Mouse (Mus musculus): ENCODE measurements around the gene Supt5.
A peak's percentile ranks its signal among the peaks of the same experiment; 100 is the strongest.
"Not testable (repeated sequence)": the region's sequence is repeated elsewhere in the genome, so short reads cannot be mapped to it uniquely, and the experiment has no call there.

The Supt5 gene

GRCm38 (mm10) chr7:28338108-28338998 lies at the start of gene Supt5:
Gene Supt5 (minus strand): TSS chr7:28338746.
- DNase-seq (ENCODE audit: low spot score), result peak; percentile 97

DNA sequence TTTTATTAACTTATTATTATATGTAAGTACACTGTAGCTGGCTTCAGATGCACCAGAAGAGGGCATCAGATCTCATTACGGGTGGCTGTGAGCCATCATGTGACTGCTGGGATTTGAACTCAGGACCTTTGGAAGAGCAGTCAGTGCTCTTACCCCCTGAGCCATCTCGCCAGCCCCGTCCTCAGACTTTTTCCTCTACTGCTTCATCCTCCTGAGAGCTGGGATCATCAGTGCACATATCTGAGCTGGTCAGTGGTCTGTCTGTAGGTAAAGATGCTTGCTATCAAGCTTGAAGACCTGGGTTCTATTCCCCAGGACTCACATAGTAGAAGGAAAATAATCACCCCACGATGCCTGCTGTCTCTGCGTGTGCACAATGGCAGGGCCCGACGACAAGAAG lies 48.8 kb upstream of the Supt5 start:
- not testable (repeated sequence) for DNase-seq (ENCODE audit: low spot score)

DNA sequence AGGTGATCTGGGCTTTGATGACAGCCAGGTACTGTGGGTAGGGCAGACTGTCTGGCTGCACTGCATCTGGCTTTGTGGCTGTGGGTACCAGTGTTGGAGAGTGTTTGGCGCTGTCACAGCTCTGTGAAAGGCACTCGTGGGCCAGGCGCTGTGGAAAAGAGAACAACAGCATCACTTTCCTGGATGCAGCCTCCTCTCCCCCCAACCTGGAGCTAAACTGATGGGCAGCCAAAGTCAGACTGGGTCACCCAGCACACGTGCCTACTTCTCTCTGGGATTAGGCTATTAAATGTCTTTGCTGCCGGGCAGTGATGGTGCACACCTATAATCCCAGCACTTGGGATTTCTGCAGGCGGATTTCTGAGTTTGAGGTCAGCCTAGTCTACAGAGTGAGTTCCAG lies 48.3 kb upstream of the Supt5 start:
- DNase-seq (ENCODE audit: low spot score), result not testable (repeated sequence)

- peak; percentile 68 for DNase-seq (ENCODE audit: low spot score)
Observed at GRCm38 (mm10) chr7:28386462-28386861, 47.9 kb upstream of the Supt5 start.

- no peak for DNase-seq (ENCODE audit: low spot score)
Observed at GRCm38 (mm10) chr7:28386007-28386406, 47.5 kb upstream of the Supt5 start.

DNA sequence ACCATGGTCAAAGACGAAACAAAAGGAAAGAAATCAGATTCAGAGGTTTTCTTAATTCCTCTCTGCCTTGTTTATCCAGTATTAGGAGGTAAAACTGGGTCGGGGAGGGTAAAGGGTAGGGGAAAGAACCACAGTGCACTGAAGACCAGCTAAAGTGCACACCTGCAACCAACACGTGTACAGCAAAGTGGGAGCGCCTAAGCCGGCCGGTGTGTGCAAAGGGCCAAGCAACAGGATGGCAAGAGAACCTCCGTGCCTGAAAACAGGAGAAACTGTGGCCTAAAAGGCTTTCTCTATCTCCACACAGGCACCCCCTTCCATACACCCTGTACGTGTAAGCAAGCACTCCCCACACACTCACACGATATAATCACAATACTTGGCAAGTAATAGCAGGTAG lies 46.6 kb upstream of the Supt5 start:
- no peak for DNase-seq (ENCODE audit: low spot score)

DNA sequence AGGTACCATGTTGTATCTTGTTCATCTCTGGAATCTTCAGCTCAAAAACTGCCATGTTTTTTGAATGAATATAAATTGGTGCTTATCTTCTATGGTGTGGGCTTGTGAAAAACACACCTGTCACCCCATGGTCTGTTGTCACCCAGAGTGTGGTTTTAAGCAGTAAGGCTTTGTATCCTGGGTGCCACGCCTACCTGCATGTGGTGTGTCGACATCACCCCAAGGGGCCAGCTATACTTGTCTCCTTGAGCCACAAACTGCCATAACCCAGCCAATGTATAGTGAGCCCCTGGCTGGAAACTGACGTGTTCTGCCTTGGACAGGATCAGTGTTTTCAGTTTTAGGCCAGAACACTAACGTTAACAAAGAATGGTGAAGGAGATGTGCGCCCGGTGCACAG lies 45.6 kb upstream of the Supt5 start:
- DNase-seq (ENCODE audit: low spot score), result no peak

- no peak for DNase-seq (ENCODE audit: low spot score)
Observed at GRCm38 (mm10) chr7:28383606-28384005, 45.1 kb upstream of the Supt5 start.

DNA sequence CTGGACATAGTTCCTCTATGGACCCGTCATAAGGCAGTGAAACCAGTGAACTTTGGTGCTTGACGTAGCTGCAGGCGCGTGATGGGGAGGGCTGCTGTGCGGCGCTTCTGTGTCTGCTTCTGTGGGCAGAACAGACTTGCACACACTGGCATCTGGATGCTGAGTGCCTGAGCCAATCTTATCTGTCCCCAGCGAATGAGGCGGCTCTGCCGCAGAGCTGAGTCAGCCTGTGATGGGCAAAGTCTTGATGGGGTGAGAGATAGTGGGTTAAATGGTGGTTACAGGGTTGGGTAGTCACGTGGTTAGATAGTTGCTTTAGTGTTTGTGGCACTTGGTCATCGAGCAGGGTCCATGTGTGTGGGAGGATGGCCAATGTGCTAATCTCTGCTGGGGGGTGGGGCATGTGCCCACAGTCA lies 44.4 kb upstream of the Supt5 start:
- DNase-seq (ENCODE audit: low spot score), result peak; percentile 59

GRCm38 (mm10) chr7:28382347-28382951 lies 43.9 kb upstream of the Supt5 start:
- no peak for DNase-seq (ENCODE audit: low spot score)

- DNase-seq (ENCODE audit: low spot score), result peak; percentile 81
Observed at GRCm38 (mm10) chr7:28381938-28382337, 43.4 kb upstream of the Supt5 start.

GRCm38 (mm10) chr7:28381017-28381790 lies 42.7 kb upstream of the Supt5 start:
- peak; percentile 81 for DNase-seq (ENCODE audit: low spot score)

GRCm38 (mm10) chr7:28380237-28381016 lies 41.9 kb upstream of the Supt5 start, which contains the start of gene Zfp36:
Gene Zfp36 (minus strand): TSS chr7:28380253.
- no peak for DNase-seq (ENCODE audit: low spot score)

DNA sequence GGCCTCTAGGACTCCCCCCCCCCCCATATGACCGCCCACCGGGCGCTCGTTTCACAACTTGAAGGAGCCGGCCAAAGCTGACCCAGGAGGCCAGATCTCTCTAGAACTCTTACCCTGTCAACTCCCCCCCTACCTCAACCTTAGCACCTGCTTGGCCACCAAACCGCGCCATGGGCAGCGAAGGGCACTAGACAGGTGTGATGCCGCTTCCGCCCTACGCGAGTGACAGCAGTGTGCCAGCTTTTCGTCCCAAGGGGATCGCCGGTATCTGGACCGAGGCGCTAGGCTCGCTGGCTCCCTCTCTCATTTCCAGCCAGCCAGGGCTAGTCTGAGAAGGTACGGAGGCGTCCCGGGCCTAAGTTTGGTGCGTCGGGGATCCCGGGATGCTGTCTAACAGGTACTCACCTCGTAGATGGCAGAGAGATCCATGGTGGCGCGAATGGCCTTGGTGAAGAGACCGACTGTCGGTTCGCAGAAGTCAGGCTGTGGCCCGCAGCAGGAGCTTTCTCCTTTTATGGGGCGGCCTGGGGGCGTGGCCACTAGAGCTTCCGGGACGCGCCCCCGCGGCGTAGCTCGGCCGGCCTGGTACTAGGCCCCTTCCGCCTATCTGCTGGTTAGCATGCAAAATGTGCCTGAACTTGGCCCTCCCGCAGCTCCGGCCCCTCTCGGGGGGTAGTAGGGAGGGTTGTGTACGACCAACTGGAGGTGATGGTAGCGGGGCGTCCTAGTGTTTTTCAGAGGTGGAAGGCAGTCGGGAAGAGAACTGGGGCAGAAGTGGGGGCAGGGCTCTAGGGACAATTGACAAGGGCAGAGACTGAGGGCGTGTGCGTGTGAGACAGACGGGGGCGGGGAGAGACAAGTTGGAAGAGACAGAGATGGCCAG lies 40.5 kb upstream of the Supt5 start:
- peak; percentile 86 for DNase-seq (ENCODE audit: low spot score)

DNA sequence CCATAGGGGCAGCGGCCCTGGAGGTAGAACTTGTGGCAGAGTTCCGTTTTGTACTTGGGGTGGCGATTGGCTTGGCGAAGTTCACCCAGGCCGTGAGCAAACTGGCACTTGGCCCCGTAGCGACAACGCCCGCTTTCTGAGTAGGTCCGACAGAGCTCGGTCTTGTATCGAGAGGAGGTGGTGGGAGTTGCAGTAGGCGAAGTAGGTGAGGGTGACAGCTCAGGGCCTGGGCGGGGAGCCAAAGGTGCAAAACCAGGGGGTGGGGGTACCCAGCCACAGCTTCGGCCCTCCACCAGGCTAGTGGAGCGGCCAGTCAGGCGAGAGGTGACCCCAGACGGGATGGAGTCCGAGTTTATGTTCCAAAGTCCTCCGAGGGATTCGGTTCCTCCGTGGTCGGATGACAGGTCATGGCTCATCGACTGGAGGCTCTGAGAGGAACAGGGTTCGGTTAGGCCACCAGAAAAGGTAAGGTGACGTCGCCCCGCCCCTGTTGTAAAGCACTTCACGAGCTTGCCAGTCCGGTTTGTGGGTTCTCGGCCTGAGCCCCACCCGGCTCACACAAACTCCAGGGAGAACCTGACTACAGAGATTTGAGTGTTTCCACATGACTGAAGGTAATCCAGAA lies 39.6 kb upstream of the Supt5 start:
- no peak for DNase-seq (ENCODE audit: low spot score)

DNA sequence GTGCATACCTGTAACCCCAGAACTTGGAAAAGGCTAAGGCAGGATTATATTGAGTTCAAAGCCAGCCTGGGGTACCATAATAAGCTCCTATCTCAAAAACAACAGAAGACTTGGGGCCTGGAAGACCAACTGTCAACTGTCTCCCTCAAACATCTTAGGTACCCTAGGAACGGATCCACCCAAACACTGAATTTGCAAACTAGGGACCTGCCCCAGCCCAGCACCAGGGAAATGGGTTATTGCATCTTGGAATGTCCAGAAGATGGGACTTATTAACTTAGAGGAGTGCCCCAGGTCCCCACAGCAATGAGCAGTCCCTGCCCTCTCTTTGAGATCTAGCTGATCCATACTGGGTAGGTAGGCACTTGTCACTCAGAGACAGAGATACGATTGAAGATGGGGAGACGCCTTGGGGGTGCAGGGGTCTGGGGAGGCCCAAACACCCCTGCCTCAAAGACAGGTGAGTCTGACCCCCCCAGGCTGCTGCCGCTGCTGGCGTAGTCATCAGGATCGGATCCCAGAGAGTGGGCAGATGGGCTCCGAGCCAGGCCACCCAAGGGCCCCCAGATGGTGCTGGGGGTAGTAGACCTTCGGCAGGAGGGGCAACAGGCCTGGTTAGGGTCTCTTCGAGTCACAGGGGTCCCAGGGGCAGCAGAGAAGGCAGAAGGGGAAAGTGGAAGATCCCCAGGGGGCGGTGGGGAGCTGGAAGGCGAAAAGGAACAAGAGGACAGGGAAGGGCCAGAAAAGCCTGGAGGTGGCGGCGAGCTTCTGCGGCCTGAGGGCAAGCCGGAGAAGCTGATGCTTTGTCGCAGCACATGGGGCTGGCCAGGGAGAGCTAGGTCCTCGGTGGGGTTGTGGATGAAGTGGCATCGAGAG lies 38.9 kb upstream of the Supt5 start:
- no peak for DNase-seq (ENCODE audit: low spot score)

- DNase-seq (ENCODE audit: low spot score), result peak; percentile 67
Observed at GRCm38 (mm10) chr7:28376011-28376771, 37.6 kb upstream of the Supt5 start.

- DNase-seq (ENCODE audit: low spot score), result peak; percentile 90
Observed at GRCm38 (mm10) chr7:28375176-28375921, 36.8 kb upstream of the Supt5 start.

All from ovary, adult 18-20 months (tissue).